8 mouse cellular contexts compared by ENCODE assay signal in the genomic region with DNA sequence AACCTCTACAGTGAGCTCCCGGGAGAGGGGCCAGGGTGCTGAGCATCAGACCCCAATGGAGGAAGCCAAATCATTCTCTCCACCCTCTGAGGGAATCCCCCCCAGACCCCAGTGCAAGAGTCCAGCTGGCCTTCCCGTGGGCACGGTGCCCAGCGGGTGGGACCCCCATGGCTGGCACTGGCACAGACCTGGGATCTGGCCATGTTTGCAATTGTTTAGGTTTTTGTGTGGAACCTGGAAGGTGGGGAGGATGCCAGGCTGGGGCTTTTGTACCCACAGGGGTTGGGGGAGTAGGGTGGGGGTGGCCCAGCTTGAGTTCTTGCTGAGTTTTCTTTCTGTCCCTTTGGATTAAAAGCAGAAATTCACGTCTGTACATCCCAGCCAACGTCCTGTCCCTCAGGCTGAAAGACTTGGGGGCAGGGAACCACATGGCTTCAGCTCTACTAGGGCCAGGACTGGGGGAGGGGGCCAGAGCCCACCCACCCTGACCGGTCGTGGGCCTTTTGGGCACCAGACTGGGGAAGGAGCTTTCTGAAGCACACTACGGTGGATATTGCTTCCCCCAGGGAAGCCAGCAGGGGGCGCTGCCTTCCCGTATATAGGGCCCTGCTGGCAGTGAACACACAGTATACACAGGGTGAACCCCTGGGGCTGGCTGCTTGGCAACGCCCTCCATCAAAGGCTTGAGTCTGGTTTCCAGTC. TPM values are rescaled to one million over a fixed set of nuclear protein-coding genes. Genes with fewer than 3 reads are reported as not detected.
DNase-seq lines count a peak whose midpoint lies in the region; ATAC-seq lines count a peak whose summit lies in the region.

No protein-coding gene starts in this region.

- peak; percentile 92 for DNase-seq in layer of hippocampus, adult 11-12 months (ENCODE audit: low spot score)
- DNase-seq in layer of hippocampus, adult 9-10 months (ENCODE audit: low spot score), result no peak
- DNase-seq in embryonic facial prominence, embryonic 10.5 days (ENCODE audit: low spot score), result peak; percentile 91
- peak; percentile 99 for DNase-seq in heart, adult 11 months
- peak; percentile 79 for DNase-seq in kidney, adult 11 months
- DNase-seq in midbrain, embryonic 14.5 days, result peak; percentile 95
- DNase-seq in spleen, adult 12 weeks (ENCODE audit: low spot score), result peak; percentile 84

- no peaks in the 10 kb centered on the region for H3K9me3 ChIP-seq in embryonic facial prominence, embryonic 10.5 days
- H3K9me3 ChIP-seq in limb, embryonic 12.5 days, result no peaks in the 10 kb centered on the region
- H3K9me3 ChIP-seq in midbrain, embryonic 14.5 days (ENCODE audit: control insufficient read depth, low read length), result no peaks in the 10 kb centered on the region

- no peak overlapping the region for H3K4me2 ChIP-seq in limb, embryonic 12.5 days
- H3K4me2 ChIP-seq in midbrain, embryonic 14.5 days (ENCODE audit: low read length), result no peak overlapping the region

- H3K4me3 ChIP-seq in embryonic facial prominence, embryonic 10.5 days, result no peak overlapping the region; the same call in 1 of the 2 replicates
- no peak overlapping the region for H3K4me3 ChIP-seq in limb, embryonic 12.5 days (replicated peaks)
- no peak overlapping the region for H3K4me3 ChIP-seq in midbrain, embryonic 14.5 days (replicated peaks; ENCODE audit: low read depth, low read length)

- peaks cover 98% of the 10 kb centered on the region for H3K27me3 ChIP-seq in embryonic facial prominence, embryonic 10.5 days (replicated peaks; ENCODE audit: low read depth, poor library complexity, severe bottlenecking)
- peaks cover 47% of the 10 kb centered on the region for H3K27me3 ChIP-seq in limb, embryonic 12.5 days
- H3K27me3 ChIP-seq in midbrain, embryonic 14.5 days (ENCODE audit: control insufficient read depth, insufficient read depth, low read length), result peaks cover 39% of the 10 kb centered on the region

- H3K36me3 ChIP-seq in embryonic facial prominence, embryonic 10.5 days (replicated peaks), result no peaks in the 10 kb centered on the region
- H3K36me3 ChIP-seq in limb, embryonic 12.5 days, result peaks cover 24% of the 10 kb centered on the region
- no peaks in the 10 kb centered on the region for H3K36me3 ChIP-seq in midbrain, embryonic 14.5 days (ENCODE audit: control insufficient read depth, insufficient read depth, low read length)

- no peak overlapping the region for H3K9ac ChIP-seq in limb, embryonic 12.5 days (replicated peaks)
- H3K9ac ChIP-seq in midbrain, embryonic 14.5 days (replicated peaks; ENCODE audit: low read length), result no peak overlapping the region

- H3K4me1 ChIP-seq in embryonic facial prominence, embryonic 10.5 days, result peaks cover 75% of the 10 kb centered on the region
- H3K4me1 ChIP-seq in limb, embryonic 12.5 days (replicated peaks), result peaks cover 93% of the 10 kb centered on the region
- peaks cover 56% of the 10 kb centered on the region for H3K4me1 ChIP-seq in midbrain, embryonic 14.5 days (ENCODE audit: control insufficient read depth, insufficient read depth, low read length)

- WGBS in embryonic facial prominence, embryonic 10.5 days, result 13% methylated on average over 12 of the region's 12 CpGs
- WGBS in limb, embryonic 12.5 days, result 17% methylated on average over 12 of the region's 12 CpGs
- 7% methylated on average over 12 of the region's 12 CpGs for WGBS in midbrain, embryonic 14.5 days

- peak; percentile 33; the same call in 1 of the 2 replicates for ATAC-seq in limb, embryonic 12.5 days (ENCODE audit: insufficient number of reproducible peaks, insufficient read depth, low FRiP score, low TSS enrichment, low read depth)
- ATAC-seq in midbrain, embryonic 14.5 days (ENCODE audit: low FRiP score, low TSS enrichment), result peak; percentile 66

- no peak overlapping the region for H3K27ac ChIP-seq in embryonic facial prominence, embryonic 10.5 days (replicated peaks)
- H3K27ac ChIP-seq in limb, embryonic 12.5 days, result no peak overlapping the region
- H3K27ac ChIP-seq in midbrain, embryonic 14.5 days (replicated peaks; ENCODE audit: low read depth, low read length), result peak overlapping the region; percentile 80

RNA-seq across cellular contexts. Expression of a gene that starts 7.7 kb away (rescaled TPM):
- polyA plus RNA-seq in embryonic facial prominence, embryonic 10.5 days (2016; fragmentation: Nextera tagmentation; extraction: Ambion mirVana), result 4.3 and 5.5 TPM in 2 replicates
- 3.7 and 4.7 TPM in 2 replicates for polyA plus RNA-seq in limb, embryonic 12.5 days (2016; fragmentation: Nextera tagmentation; extraction: Ambion mirVana)
- polyA plus RNA-seq in midbrain, embryonic 14.5 days (2014; fragmentation: Nextera tagmentation; extraction: Ambion mirVana), result 1.5 and 3.8 TPM in 2 replicates

RNA-seq across cellular contexts. Expression of a gene that starts 13.9 kb away (rescaled TPM):
- polyA plus RNA-seq in embryonic facial prominence, embryonic 10.5 days (2016; fragmentation: Nextera tagmentation; extraction: Ambion mirVana), result 1.6 and 3.6 TPM in 2 replicates
- polyA plus RNA-seq in limb, embryonic 12.5 days (2016; fragmentation: Nextera tagmentation; extraction: Ambion mirVana), result 9.7 and 11.8 TPM in 2 replicates
- 0.67 and 0.91 TPM in 2 replicates for polyA plus RNA-seq in midbrain, embryonic 14.5 days (2014; fragmentation: Nextera tagmentation; extraction: Ambion mirVana)

RNA-seq across cellular contexts. Expression of a gene that starts 21.3 kb away (rescaled TPM):
- polyA plus RNA-seq in embryonic facial prominence, embryonic 10.5 days (2016; fragmentation: Nextera tagmentation; extraction: Ambion mirVana), result 30.4 and 30.8 TPM in 2 replicates
- polyA plus RNA-seq in limb, embryonic 12.5 days (2016; fragmentation: Nextera tagmentation; extraction: Ambion mirVana), result 16.9 and 21.4 TPM in 2 replicates
- 19.1 and 20.2 TPM in 2 replicates for polyA plus RNA-seq in midbrain, embryonic 14.5 days (2014; fragmentation: Nextera tagmentation; extraction: Ambion mirVana)

RNA-seq across cellular contexts. Expression of a gene that starts 22.8 kb away (rescaled TPM):
- polyA plus RNA-seq in embryonic facial prominence, embryonic 10.5 days (2016; fragmentation: Nextera tagmentation; extraction: Ambion mirVana), result 69.1 and 71.2 TPM in 2 replicates
- polyA plus RNA-seq in limb, embryonic 12.5 days (2016; fragmentation: Nextera tagmentation; extraction: Ambion mirVana), result 63.4 and 66.9 TPM in 2 replicates
- 56.9 and 59.6 TPM in 2 replicates for polyA plus RNA-seq in midbrain, embryonic 14.5 days (2014; fragmentation: Nextera tagmentation; extraction: Ambion mirVana)

RNA-seq across cellular contexts. Expression of a gene that starts 46.3 kb away (rescaled TPM):
- 140 and 148 TPM in 2 replicates for polyA plus RNA-seq in embryonic facial prominence, embryonic 10.5 days (2016; fragmentation: Nextera tagmentation; extraction: Ambion mirVana)
- 134 and 144 TPM in 2 replicates for polyA plus RNA-seq in limb, embryonic 12.5 days (2016; fragmentation: Nextera tagmentation; extraction: Ambion mirVana)
- 15.5 and 16.0 TPM in 2 replicates for polyA plus RNA-seq in midbrain, embryonic 14.5 days (2014; fragmentation: Nextera tagmentation; extraction: Ambion mirVana)
